Mouse (Mus musculus) spleen, adult 2 months (tissue): Measurements from ENCODE around the gene Zbtb7a.

ENCODE experiments used
- CTCF ChIP-seq: fragments of 200-500 bp; IDR thresholded peaks from 2 replicates; pipeline ENCODE4 v1.5.1; 2011; ENCODE audit warnings: mild to moderate bottlenecking, inconsistent platforms; ENCODE audit not compliant: insufficient read depth, insufficient read length, insufficient replicate concordance; ENCODE audit errors: extremely low read depth
- POLR2A ChIP-seq: fragments of 200-500 bp; IDR thresholded peaks from 2 replicates; pipeline ENCODE4 v1.6.1; 2011; ENCODE audit warnings: low read depth, low read length, inconsistent platforms

GRCm38 (mm10) chr10:81152609-81153008, 17.6 kb downstream of the Zbtb7a start:
- no peak for TF ChIP-seq CTCF
- TF ChIP-seq POLR2A, result no peak
